Mouse (Mus musculus): Measurements from ENCODE around the gene Lsr. TPM values are rescaled to one million over a fixed set of nuclear protein-coding genes. Genes with fewer than 3 reads are reported as not detected.

Gene Lsr
- total RNA-seq, 2 experiments from 2014 or later, result 7.5 to 8.6 TPM

DNA sequence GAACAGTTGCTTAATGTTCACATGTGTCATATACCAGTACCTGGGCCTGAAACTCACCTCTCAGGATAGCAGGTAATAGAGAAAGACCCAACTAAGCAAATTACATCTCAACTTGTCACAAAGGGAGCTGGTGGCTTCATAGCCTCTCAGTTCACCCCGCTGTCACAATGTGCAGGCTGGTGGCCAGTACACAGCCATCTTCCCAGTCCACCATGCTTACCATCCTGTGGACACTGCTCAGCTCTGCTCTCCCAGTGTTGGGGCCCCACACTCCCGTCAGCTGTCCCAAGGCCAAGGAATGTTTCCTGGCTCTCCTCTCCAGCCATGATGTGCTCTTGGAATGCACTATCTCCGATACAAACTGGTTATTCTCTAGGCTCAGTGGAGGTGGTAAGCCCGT lies 8.4 kb upstream of the Lsr start:
- TF ChIP-seq CTCF (conservative IDR thresholded peaks at IDR 0.05), result no peak
- no peak overlapping the region for H3K27ac ChIP-seq
- no peak for DNase-seq (ENCODE audit: low spot score in 2 of 2)
- H3K4me3 ChIP-seq, result no peak overlapping the region

DNA sequence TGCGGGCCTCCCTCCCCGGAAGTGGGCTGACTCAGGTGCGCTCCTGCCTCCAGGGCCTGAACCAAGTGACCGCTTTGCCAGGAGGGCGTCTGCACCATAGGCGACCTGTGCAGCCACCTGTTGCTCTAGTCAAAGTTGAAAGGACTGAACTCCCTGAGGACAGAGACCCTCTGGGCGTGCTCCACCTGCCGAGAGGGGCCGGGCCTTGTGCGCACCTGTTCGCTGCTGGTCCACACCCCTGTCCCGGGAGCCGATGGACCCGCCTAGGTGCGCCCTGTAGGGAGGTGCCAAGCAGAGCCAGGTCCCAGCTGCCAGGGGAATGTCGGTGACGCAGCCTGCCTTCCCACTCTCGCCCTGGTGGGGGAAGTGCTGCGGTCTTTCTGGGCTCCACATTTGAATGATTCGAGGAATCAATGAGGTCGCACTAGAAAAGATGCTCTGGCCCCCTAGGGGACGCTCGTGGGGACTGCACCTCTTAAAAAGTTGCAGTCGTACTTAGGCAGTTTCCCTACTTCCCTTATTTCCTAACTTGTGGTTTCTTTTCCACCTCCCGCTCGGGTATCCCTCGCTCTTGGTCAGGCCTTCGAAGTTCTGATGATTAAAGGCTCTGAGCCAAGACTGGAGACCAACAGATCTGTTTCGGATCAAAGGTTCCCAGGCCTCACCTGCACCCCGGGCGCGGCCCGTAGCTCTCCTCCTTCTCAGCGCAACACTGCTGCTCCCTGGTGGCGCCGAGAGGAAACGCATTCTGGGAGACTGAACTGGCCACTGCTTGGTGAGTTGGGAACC lies 431 bp upstream of the Lsr start, which contains the start of gene Fam187b:
Gene Fam187b (plus strand): TSS at position 290 of the 789 bp plus-strand sequence.
- H3K27ac ChIP-seq, result peak within 1 kb of the TSS; percentile 77; the same call in 1 of the 2 replicates
- H3K4me3 ChIP-seq, result peak within 1 kb of the TSS; percentile 50
- peak; percentile 62 to 80 for DNase-seq (ENCODE audit: low spot score in 2 of 2)
- peak; percentile 82 for TF ChIP-seq CTCF (conservative IDR thresholded peaks at IDR 0.05)

DNA sequence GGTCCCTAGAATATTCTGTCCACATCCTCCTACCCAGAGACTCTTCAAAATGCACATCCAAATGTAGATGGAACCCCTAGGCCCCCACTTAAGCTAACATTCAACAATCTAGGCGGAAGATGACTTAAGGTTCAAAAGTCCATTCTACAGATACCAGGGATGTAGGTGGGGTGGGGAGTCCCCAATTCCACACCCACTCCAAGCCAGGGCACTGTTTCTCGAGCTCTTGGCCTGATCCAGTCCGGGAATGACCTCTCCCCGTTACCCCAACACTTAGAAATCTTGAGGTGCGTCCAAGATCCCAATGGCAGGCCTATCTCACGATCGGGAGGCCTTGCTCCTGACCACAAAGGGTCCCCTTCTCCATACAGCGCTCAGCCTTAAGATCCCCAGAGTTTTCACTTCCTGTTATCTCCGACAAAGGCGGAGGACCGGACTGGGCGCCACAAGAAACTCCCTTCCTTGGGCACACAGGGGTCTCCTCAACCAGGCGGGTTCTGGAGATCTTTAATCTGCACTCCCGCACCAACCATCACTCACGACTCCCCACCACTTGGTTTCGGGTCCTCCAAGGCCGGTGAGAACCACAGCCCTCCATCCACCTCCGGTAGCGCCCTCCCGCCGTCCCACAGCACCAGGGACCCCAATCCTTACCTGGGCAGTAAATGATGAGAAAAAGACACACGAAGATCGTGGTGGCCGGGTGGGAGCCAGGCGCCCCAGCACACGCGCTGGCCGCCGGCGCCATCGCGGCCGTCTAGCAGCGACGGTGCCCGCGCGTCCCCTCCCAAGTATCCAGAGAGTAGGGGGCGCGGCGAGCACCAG lies 626 bp downstream of the Lsr start:
- peak overlapping the region; percentile 77; the same call in 1 of the 2 replicates for H3K27ac ChIP-seq
- H3K4me3 ChIP-seq, result peak overlapping the region; percentile 50
- TF ChIP-seq CTCF (conservative IDR thresholded peaks at IDR 0.05), result no peak

DNA sequence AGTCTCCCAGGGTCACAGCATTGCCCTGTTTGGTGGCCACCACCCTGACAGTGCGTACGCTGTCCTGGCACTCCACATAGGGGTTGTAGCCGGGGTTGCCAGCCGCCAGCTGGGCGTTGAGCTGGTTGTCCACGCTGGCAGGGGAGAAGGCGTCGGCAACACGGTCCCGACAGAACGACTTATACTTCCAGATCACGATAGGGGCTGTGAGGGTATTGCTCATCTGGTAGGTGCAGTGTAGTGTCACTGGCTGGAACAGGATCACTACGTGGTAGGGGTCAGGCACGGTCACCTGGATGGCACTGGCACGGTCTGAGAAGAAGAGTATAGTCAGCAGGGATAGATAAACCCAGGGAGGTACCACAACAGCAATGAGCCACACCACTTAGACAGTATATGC lies 1.4 kb downstream of the Lsr start:
- no peak for TF ChIP-seq CTCF (conservative IDR thresholded peaks at IDR 0.05)
- no peak for DNase-seq (ENCODE audit: low spot score in 2 of 2)
- H3K4me3 ChIP-seq, result peak overlapping the region; percentile 50
- no peak overlapping the region; the same call in 1 of the 2 replicates for H3K27ac ChIP-seq

More for the DNA sequence above, 626 bp downstream of the Lsr start:
- DNase-seq (ENCODE audit: low spot score in 2 of 2), result no peak

DNA sequence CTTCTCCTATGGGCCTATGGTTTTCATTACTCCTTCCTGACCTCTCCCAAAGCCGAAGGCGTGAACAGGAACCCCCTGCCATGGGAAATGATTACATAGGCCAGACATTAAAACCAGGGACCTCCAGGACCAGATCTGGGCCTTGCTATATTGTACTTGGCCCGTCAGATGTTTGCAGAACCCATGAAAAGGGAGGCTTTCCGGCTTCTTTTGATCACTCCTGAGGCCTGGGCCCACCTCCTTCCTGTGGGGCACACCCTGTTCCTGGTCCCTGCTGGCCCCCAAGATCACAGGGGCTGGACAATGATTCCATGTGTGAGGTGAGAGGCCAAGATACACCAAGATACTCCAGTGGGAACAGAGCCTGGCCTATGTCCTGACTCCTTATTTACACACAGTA lies 4.1 kb downstream of the Lsr start:
- Histone ChIP-seq H3K4me3 (no peak overlapping the region), H3K27ac (no peak overlapping the region)
- no peak for DNase-seq (ENCODE audit: low spot score in 2 of 2)
- no peak for TF ChIP-seq CTCF (conservative IDR thresholded peaks at IDR 0.05)

DNA sequence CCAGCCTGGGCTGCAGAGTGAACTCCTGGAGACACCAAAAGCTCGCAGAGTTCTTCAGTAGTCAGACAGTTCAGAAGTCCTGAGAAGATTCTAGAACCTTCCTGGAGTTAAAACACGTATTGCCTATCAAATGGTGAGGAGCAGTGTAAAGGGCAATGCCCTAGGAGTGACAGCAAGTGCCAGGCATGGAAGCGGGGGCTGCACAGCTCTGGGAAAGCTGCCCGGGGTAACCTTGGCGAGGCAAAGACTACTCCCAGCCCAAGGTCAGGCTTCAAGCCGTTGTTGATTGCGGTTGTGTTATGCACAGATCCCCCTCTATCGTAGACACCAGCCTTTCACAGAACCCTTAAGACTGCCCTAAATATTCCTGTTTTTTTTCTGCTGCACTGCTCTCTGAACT lies 4.7 kb downstream of the Lsr start:
- no peak for TF ChIP-seq CTCF (conservative IDR thresholded peaks at IDR 0.05)
- Histone ChIP-seq H3K27ac (peak overlapping the region; percentile 64; the same call in 1 of the 2 replicates), H3K4me3 (no peak overlapping the region)
- DNase-seq (ENCODE audit: low spot score in 2 of 2), result no peak

DNA sequence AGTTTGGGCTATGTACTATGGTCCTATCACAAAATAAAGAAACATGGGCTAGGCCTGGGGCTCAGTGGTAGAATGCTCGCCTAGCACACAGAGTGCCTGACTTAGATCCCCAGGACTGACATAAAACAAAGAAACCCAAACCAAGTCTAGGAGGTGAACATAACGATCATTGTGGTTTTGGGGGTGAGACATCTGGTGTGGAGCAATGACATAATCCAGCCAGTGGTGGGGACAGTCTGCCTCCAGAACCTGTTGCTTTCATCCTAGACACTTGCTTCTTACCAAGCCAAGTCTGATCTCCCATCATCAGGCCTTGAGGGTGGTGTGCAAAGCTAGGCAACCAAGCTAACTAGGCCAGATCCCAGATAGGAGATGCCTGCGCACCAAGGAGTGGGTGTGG lies 6.6 kb downstream of the Lsr start:
- DNase-seq (ENCODE audit: low spot score in 2 of 2), result no peak
- no peak for TF ChIP-seq CTCF (conservative IDR thresholded peaks at IDR 0.05)
- Histone ChIP-seq H3K27ac (no peak overlapping the region), H3K4me3 (no peak overlapping the region)

DNA sequence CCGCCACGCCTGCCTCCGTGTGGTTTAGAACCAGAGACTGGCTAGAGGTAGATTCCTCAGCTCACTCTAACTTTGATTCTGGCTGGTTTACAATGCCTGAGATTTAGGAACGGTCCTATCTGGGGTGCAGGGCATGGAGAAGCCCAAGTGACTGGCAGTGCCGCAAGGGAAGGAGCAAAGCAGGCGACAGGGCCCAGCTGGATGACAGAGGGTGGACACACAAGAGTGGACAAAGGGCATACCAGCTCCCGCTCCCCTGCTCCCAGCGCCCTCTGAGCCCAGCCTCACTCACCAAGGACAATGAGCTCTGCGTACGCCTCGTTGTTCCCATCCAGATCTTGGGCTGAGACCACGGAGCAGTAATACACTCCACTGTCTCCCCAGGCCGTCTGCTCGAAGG lies 7.6 kb downstream of the Lsr start:
- no peak for DNase-seq (ENCODE audit: low spot score in 2 of 2)
- Histone ChIP-seq H3K4me3 (no peak overlapping the region), H3K27ac (no peak overlapping the region)
- TF ChIP-seq CTCF (conservative IDR thresholded peaks at IDR 0.05), result no peak

DNA sequence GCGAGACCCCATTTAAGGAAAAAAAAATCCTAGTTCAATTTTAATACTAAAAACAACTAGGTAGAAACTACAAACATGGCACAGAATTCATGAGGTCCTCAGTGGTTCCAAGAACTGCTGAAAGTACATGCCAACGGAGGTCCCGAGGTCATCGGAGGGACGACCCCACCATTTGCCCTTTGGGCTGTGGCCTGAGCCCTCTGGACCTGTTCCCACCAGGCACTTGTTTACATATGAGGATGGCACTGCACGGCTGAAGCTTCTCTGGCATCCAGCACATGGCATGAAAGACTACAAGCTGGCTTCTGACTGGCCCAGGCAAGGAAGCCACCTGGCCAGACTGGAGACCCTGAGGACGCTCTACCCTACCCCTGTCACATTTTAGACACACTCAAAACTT lies 8.9 kb downstream of the Lsr start:
- no peak overlapping the region for H3K4me3 ChIP-seq
- no peak overlapping the region for H3K27ac ChIP-seq

DNA sequence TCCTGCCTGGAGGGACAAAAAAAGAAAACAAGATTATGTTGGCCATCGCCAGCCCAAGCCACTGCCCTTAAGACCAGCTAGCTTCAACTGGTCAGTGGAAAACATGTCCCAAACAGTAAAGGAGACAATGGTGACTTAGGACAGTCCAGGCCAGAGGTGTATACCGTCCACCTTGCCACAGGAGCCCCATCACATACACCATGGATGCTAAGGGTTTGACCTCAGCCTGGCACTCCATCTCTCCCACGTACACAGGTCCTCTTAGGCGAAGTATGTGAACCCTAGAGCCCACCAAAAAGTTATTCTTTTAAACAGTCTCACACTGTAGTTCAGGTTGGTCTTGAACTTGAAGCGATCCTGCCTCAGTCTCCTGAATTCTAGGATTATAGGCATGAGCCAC lies 10.4 kb downstream of the Lsr start:
- DNase-seq (ENCODE audit: low spot score in 2 of 2), result no peak
- TF ChIP-seq CTCF (conservative IDR thresholded peaks at IDR 0.05), result no peak
- Histone ChIP-seq H3K4me3 (no peak overlapping the region), H3K27ac (no peak overlapping the region)

More for the DNA sequence above, 8.9 kb downstream of the Lsr start:
- DNase-seq (ENCODE audit: low spot score in 2 of 2), result no peak
- TF ChIP-seq CTCF (conservative IDR thresholded peaks at IDR 0.05), result no peak

DNA sequence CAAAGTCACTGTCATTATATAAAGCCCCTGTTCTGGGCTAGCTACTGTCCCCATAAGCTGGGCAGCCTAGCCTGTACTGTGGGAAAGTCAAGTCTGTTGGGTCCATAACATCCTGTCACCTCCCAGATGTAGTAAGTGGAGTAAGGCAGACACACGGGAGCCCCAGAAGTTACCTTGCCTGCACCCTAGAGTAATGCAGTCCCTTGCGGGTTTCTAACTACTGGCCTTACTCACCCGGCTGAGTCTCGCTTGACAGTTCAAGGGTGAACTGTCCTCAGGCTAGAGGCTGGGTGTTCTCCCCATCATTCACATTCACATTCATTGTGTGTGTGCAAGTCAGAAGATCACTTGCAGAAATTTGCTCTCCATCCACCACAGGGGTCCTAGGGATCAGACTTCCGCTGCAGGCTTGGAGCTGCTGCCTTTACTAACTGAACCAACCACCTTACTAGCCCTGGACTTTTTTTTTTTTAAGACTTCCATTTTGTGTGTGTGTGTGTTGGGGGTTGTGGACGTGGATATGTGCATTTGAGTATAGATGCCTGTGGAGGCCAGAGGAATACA lies 13.4 kb downstream of the Lsr start:
- no peak overlapping the region for H3K27ac ChIP-seq
- no peak for TF ChIP-seq CTCF (conservative IDR thresholded peaks at IDR 0.05)
- no peak overlapping the region for H3K4me3 ChIP-seq
- no peak for DNase-seq (ENCODE audit: low spot score in 2 of 2)

DNA sequence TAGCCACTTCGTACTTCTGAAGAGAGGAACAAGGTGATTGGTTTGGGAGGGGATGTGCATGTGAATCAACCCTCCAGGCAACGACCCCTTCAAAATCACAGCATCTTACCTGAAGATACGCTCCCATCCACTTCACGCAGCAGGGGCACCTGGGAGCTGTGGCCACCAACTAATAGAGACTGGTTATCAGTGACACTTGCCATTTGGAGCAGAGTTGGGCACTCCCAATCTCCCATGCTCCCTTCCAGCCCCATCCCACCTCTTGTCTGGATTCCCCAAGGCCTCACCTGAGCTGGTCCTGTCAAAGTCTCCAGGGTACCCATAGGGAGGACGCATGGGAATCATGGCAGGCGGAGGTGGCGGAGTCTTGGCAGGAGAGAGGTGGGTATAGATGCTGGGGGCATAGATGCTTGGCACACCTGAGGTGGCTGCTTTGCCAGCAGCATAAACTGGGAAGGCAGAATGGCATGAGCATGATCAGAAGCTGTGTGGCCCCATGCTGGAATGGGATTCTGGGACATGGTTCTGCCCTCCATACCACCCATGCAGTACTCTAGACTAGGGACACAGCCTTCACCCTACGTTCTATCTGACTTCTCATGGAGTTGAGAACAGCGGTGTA lies 14.3 kb downstream of the Lsr start:
- no peak overlapping the region for H3K4me3 ChIP-seq
- H3K27ac ChIP-seq, result no peak overlapping the region
- TF ChIP-seq CTCF (conservative IDR thresholded peaks at IDR 0.05), result no peak
- no peak for DNase-seq (ENCODE audit: low spot score in 2 of 2)

All from layer of hippocampus, adult 2 months (tissue).